Mouse (Mus musculus) liver, adult 2 months (tissue): ENCODE results near the gene Selenos. TPM values are rescaled to one million over a fixed set of nuclear protein-coding genes. Genes with fewer than 3 reads are reported as not detected.

Source experiments
- DNase-seq: peaks from one replicate; pipeline ENCODE4 v3.0.0-alpha.2; 2011; ENCODE audit warnings: low read depth, low spot score; ENCODE audit errors: extremely low read depth
- H3K27ac ChIP-seq: fragments of 200-500 bp; replicated peaks from 2 replicates; pipeline ENCODE4 v1.5.1; 2012; ENCODE audit warnings: low read depth, mild to moderate bottlenecking, control low read depth, inconsistent platforms, low read length; ENCODE audit not compliant: insufficient read depth
- H3K27me3 ChIP-seq: fragments of 200-500 bp; 2 replicates; pipeline ENCODE4 v1.6.1; 2012; ENCODE audit warnings: mild to moderate bottlenecking, moderate library complexity, low read length, inconsistent platforms; ENCODE audit not compliant: control insufficient read depth, insufficient read depth
- H3K36me3 ChIP-seq: fragments of 200-500 bp; 2 replicates; pipeline ENCODE4 v1.6.1; 2012; ENCODE audit warnings: low read length, inconsistent platforms; ENCODE audit not compliant: control insufficient read depth, insufficient read depth
- H3K4me1 ChIP-seq: fragments of 200-500 bp; 2 replicates; pipeline ENCODE4 v1.6.1; 2011; ENCODE audit warnings: low read length; ENCODE audit not compliant: control insufficient read depth, insufficient read depth
- H3K4me3 ChIP-seq: fragments of 200-500 bp; 2 replicates; pipeline ENCODE4 v1.5.1; 2011; ENCODE audit warnings: low read depth, mild to moderate bottlenecking, control low read depth, low read length, moderate library complexity; ENCODE audit not compliant: insufficient read depth
- H3K79me2 ChIP-seq: fragments of 200-500 bp; 2 replicates; pipeline ENCODE4 v1.6.1; 2012; ENCODE audit warnings: inconsistent platforms, mild to moderate bottlenecking, low read length, moderate library complexity; ENCODE audit not compliant: control insufficient read depth, insufficient read depth
- H3K9ac ChIP-seq: fragments of 200-500 bp; 2 replicates; pipeline ENCODE4 v1.6.1; 2012; ENCODE audit warnings: low read depth, mild to moderate bottlenecking, control low read depth, inconsistent platforms, low read length
- CTCF ChIP-seq: fragments of 200-500 bp; IDR thresholded peaks from 2 replicates; pipeline ENCODE4 v1.5.1; 2011; ENCODE audit warnings: low read depth, low read length, control low read depth
- POLR2A ChIP-seq: fragments of 200-500 bp; IDR thresholded peaks from 2 replicates; pipeline ENCODE4 v1.6.1; 2011; ENCODE audit warnings: low read length, control low read depth; ENCODE audit not compliant: insufficient read depth; ENCODE audit errors: extremely low read depth
- WGBS: fragments of 180-500 bp; shearing (Covaris S2); methylation state at CpG from one replicate; pipeline ENCODE4 v1.1.7; 2018; 5-methylcytosine and 5-hydroxymethylcytosine counted together
- polyA plus RNA-seq: library from polyadenylated mRNA; depleted of rRNA; stranded (reverse); fragments of >200 nt; gene quantifications from 2 replicates; pipeline ENCODE4 v1.2.3, GENCODE M21; 2012
- total RNA-seq: library from RNA; depleted of rRNA; stranded (reverse); fragments of >200 nt; gene quantifications from 2 replicates; pipeline ENCODE4 v1.2.3, GENCODE M21; 2014

The Selenos gene
- total and polyA plus RNA-seq, 2 experiments = 68.9 to 164 TPM

DNA sequence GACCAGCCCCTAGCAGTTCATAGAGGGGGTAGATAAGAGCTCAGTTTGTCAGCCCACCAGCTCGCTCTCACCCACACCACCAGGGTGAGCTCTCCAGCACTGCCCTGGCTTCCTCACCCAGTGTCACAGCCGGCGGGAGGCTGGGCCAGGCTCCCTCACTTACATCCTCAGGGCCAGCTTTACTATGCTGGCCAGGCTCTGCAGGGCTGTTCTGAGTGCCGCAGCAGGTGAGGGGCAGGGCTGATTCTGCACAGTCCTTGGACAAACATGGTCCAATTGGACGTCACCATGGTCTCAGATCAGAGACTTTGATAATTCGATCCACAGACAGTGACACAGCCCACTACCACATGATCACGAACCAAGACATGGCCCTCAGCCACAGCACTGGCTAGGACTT lies 12.1 kb downstream of the Selenos start:
- H3K36me3 ChIP-seq = peaks cover 38% of the 10 kb centered on the region
- H3K9ac ChIP-seq = no peak overlapping the region
- no peaks in the 10 kb centered on the region for H3K4me1 ChIP-seq
- WGBS = 88% methylated on average over 7 of the region's 7 CpGs
- no peak overlapping the region for H3K27ac ChIP-seq
- TF ChIP-seq POLR2A (no peak), CTCF (no peak)
- H3K4me3 ChIP-seq = no peak overlapping the region
- no peak for DNase-seq
- H3K27me3 ChIP-seq = no peaks in the 10 kb centered on the region
- H3K79me2 ChIP-seq = no peaks in the 10 kb centered on the region

DNA sequence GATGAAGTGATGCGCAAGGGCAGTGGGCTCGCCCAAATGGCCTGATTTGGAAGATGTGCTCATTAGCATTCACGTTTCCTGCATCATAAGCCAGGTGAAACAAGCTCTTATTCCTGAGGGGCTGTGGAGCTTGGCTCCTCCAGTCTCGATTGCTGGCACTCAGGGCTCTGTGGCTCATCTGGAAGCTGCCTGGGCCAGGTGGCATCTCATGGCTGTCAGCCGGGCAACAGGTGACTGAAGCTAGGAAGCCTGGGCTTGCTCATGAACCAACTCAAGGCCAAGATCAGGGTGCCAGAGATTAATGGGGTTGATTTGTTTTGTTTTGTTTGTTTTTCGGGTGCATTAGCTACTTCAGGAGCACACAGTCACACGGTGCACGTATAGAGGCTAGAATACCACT lies 13.2 kb downstream of the Selenos start:
- TF ChIP-seq CTCF = no peak
- TF ChIP-seq POLR2A = no peak
- no peaks in the 10 kb centered on the region for H3K79me2 ChIP-seq
- H3K27me3 ChIP-seq = no peaks in the 10 kb centered on the region
- WGBS = 88% methylated on average over 8 of the region's 8 CpGs
- DNase-seq = no peak
- no peak overlapping the region for H3K9ac ChIP-seq
- H3K4me3 ChIP-seq = no peak overlapping the region
- H3K36me3 ChIP-seq = peaks cover 28% of the 10 kb centered on the region
- H3K4me1 ChIP-seq = no peaks in the 10 kb centered on the region
- H3K27ac ChIP-seq = no peak overlapping the region

DNA sequence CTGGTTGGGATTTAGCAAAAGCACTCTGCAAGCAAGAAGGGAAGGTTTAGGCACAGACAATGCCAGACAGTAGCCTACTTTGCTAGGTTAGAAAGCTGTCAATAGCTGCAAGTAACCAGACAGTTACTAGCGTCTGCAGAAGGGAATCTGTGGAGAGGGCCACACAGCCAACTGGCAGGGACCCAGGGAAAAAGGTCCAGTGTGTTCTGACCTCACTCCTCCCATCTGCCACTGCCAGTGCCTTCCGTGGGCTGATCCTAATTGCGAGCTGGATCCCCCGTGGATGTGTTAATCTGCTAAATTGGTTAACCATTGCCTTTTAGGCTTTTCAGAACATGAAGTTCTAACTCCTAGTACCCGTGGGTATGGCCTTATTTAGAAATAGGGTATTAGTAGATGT lies 14.7 kb downstream of the Selenos start:
- Histone ChIP-seq H3K27me3 (no peaks in the 10 kb centered on the region), H3K79me2 (no peaks in the 10 kb centered on the region), H3K4me1 (no peaks in the 10 kb centered on the region), H3K9ac (no peak overlapping the region), H3K36me3 (peaks cover 14% of the 10 kb centered on the region), H3K27ac (no peak overlapping the region), H3K4me3 (no peak overlapping the region)
- 40% methylated on average over 5 of the region's 5 CpGs for WGBS
- peak; percentile 46 for DNase-seq
- TF ChIP-seq POLR2A (no peak), CTCF (no peak)

- WGBS = 83% methylated on average over 7 of the region's 7 CpGs
- Histone ChIP-seq H3K4me3 (no peak overlapping the region), H3K36me3 (no peaks in the 10 kb centered on the region), H3K4me1 (no peaks in the 10 kb centered on the region), H3K27ac (no peak overlapping the region), H3K79me2 (no peaks in the 10 kb centered on the region), H3K9ac (no peak overlapping the region), H3K27me3 (no peaks in the 10 kb centered on the region)
- no peak for DNase-seq
- TF ChIP-seq POLR2A = no peak
- no peak for TF ChIP-seq CTCF
These were observed 19.4 kb downstream of the Selenos start for GRCm38 (mm10) chr7:66098803-66099202.

DNA sequence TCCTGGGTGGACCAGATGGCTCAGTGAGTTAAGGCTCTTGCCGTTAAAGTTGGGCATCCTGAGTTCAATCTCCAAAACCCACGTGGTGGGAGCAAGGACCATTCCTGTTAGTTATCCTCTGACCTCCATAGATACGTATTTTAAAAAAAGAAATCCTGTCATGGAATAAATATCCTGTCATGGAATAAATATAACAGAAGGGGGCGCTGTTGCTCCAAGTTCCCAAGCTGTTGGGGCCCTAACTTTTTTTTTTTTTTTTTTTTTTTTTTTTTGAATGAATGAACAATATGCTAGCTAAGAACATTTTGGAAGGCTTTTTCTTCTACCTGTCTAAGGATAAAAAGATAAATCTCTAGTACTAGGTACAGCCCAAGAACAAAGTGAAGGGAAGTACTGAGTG lies 22.4 kb downstream of the Selenos start:
- DNase-seq = no peak
- H3K27me3 ChIP-seq = no peaks in the 10 kb centered on the region
- no peak overlapping the region for H3K4me3 ChIP-seq
- H3K36me3 ChIP-seq = no peaks in the 10 kb centered on the region
- no peaks in the 10 kb centered on the region for H3K79me2 ChIP-seq
- no peak overlapping the region for H3K9ac ChIP-seq
- no peak overlapping the region for H3K27ac ChIP-seq
- no peak for TF ChIP-seq POLR2A
- TF ChIP-seq CTCF = peak; percentile 28
- WGBS = 6% methylated on average over 4 of the region's 4 CpGs
- H3K4me1 ChIP-seq = peaks cover 2% of the 10 kb centered on the region; the same call in 1 of the 2 replicates

DNA sequence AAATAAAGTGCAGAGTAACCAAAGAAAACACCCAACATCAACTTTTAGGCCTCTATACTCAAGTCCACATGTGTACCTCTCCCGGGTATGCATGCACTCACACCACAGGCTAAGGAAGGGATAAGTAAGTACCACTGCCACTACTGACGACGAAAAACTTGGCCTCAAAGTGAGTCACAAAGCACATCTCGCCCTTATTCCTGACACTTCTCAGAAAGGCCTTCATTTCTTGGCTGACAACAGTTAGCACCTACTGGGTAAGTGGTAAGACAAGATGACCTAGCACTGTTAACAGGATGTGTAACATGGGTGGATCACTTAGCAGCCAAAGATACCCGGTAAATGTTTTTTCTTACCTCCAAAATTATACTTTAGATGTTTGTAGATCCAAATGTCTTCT lies 25.1 kb downstream of the Selenos start:
- H3K4me1 ChIP-seq = peaks cover 2% of the 10 kb centered on the region; the same call in 1 of the 2 replicates
- no peaks in the 10 kb centered on the region for H3K36me3 ChIP-seq
- no peak overlapping the region for H3K9ac ChIP-seq
- no peak overlapping the region for H3K27ac ChIP-seq
- H3K4me3 ChIP-seq = no peak overlapping the region
- no peak for TF ChIP-seq POLR2A
- DNase-seq = no peak
- WGBS = 90% methylated on average over 5 of the region's 5 CpGs
- no peaks in the 10 kb centered on the region for H3K27me3 ChIP-seq
- H3K79me2 ChIP-seq = no peaks in the 10 kb centered on the region
